Mouse (Mus musculus) C2C12 (cell line): ENCODE data around the gene Plin4.

Experiments
- CEBPB ChIP-seq: IDR thresholded peaks from one replicate; pipeline ENCODE4 v1.6.1; 2011; ENCODE audit warnings: low read depth, mild to moderate bottlenecking, control low read depth, moderate library complexity
- CTCF ChIP-seq: IDR thresholded peaks from one replicate; pipeline ENCODE4 v1.5.1; 2011; ENCODE audit not compliant: control insufficient read depth, insufficient read depth, insufficient read length
- FOSL1 ChIP-seq: IDR thresholded peaks from one replicate; pipeline ENCODE4 v1.8.0; 2011; ENCODE audit warnings: mild to moderate bottlenecking, low read length; ENCODE audit not compliant: poor library complexity, insufficient read depth, severe bottlenecking
- MAX ChIP-seq: IDR thresholded peaks from one replicate; pipeline ENCODE4 v1.6.1; 2011; ENCODE audit warnings: mild to moderate bottlenecking, control low read depth
- MYOD1 ChIP-seq: IDR thresholded peaks from one replicate; pipeline ENCODE4 v1.6.1; 2011; ENCODE audit warnings: low read depth; ENCODE audit not compliant: control insufficient read depth, insufficient read length
- MYOG ChIP-seq: IDR thresholded peaks from one replicate; pipeline ENCODE4 v1.6.1; 2011; ENCODE audit not compliant: control insufficient read depth, insufficient read length; ENCODE audit errors: extremely low read depth
- USF1 ChIP-seq: IDR thresholded peaks from one replicate; pipeline ENCODE4 v1.6.1; 2011; ENCODE audit warnings: low read depth, mild to moderate bottlenecking, control low read depth, moderate library complexity

GRCm38 (mm10) chr17:56139858-56140595, 30.4 kb upstream of the Plin4 start, which contains the start of gene Sema6b:
- TF ChIP-seq USF1 (no peak), MYOD1 (no peak), CTCF (no peak), MYOG (no peak), MAX (no peak), CEBPB (no peak), FOSL1 (no peak)
